Mouse (Mus musculus) forebrain, embryonic 12.5 days (tissue): Measurements from ENCODE around the gene Appl2. TPM values are rescaled to one million over a fixed set of nuclear protein-coding genes. Genes with fewer than 3 reads are reported as not detected.

ENCODE experiments used
- ATAC-seq: fragments of 200-750 bp; cut with Nextera tagmentation; 2 replicates; pipeline ENCODE4 v1.8.0; 2017; ENCODE audit warnings: moderate TSS enrichment; ENCODE audit not compliant: low FRiP score
- H3K27ac ChIP-seq: fragments of 300-500 bp; sonication (generic); 2 replicates; pipeline ENCODE4 v1.5.1; 2016; ENCODE audit warnings: mild to moderate bottlenecking
- H3K27me3 ChIP-seq: fragments of 300-500 bp; sonication (generic); 2 replicates; pipeline ENCODE4 v1.6.1; 2016; ENCODE audit warnings: mild to moderate bottlenecking
- H3K36me3 ChIP-seq: fragments of 300-500 bp; sonication (generic); replicated peaks from 2 replicates; pipeline ENCODE4 v1.6.1; 2016; ENCODE audit warnings: mild to moderate bottlenecking
- H3K4me1 ChIP-seq: fragments of 300-500 bp; sonication (generic); 2 replicates; pipeline ENCODE4 v1.6.1; 2016
- H3K4me2 ChIP-seq: fragments of 300-500 bp; sonication (generic); 2 replicates; pipeline ENCODE4 v1.6.1; 2016; ENCODE audit warnings: mild to moderate bottlenecking, moderate library complexity
- H3K4me3 ChIP-seq: fragments of 300-500 bp; sonication (generic); replicated peaks from 2 replicates; pipeline ENCODE4 v1.5.1; 2016; ENCODE audit warnings: mild to moderate bottlenecking
- H3K9ac ChIP-seq: fragments of 300-500 bp; sonication (generic); 2 replicates; pipeline ENCODE4 v1.6.1; 2016; ENCODE audit warnings: mild to moderate bottlenecking
- H3K9me3 ChIP-seq: fragments of 300-500 bp; sonication (generic); 2 replicates; pipeline ENCODE4 v1.6.1; 2016
- WGBS: fragments of 180-500 bp; shearing (Covaris S2); methylation state at CpG from one replicate; pipeline ENCODE4 v1.1.7; 2016; 5-methylcytosine and 5-hydroxymethylcytosine counted together
- polyA plus RNA-seq: library from polyadenylated mRNA; unstranded; fragments of >200 nt; fragmentation: Nextera tagmentation; extraction: Ambion mirVana; gene quantifications from 2 replicates; pipeline ENCODE4 v1.2.1, GENCODE M21; 2016

Gene Appl2
- polyA plus RNA-seq, 1 experiment from 2014 or later: 41.4 TPM

DNA sequence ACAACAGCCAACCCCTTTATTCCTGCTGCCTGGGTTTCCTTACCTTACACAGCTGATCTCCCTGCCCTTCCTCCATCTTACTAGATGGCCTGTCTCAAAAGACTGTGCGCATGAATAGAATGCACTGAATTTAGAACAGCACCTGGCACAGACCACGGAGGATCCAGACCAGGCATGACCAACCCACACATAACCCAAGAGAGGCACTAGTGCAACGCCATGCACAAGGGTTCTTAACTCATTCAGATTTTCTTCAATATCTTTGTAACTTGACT lies 2.9 kb downstream of the Appl2 start:
- Histone ChIP-seq H3K4me2 (no peak overlapping the region), H3K4me3 (no peak overlapping the region), H3K36me3 (no peaks in the 10 kb centered on the region), H3K4me1 (peaks cover 40% of the 10 kb centered on the region), H3K9me3 (no peaks in the 10 kb centered on the region), H3K27ac (no peak overlapping the region), H3K9ac (no peak overlapping the region), H3K27me3 (no peaks in the 10 kb centered on the region)
- no peak for ATAC-seq
- WGBS: 92% methylated on average over 3 of the region's 3 CpGs

DNA sequence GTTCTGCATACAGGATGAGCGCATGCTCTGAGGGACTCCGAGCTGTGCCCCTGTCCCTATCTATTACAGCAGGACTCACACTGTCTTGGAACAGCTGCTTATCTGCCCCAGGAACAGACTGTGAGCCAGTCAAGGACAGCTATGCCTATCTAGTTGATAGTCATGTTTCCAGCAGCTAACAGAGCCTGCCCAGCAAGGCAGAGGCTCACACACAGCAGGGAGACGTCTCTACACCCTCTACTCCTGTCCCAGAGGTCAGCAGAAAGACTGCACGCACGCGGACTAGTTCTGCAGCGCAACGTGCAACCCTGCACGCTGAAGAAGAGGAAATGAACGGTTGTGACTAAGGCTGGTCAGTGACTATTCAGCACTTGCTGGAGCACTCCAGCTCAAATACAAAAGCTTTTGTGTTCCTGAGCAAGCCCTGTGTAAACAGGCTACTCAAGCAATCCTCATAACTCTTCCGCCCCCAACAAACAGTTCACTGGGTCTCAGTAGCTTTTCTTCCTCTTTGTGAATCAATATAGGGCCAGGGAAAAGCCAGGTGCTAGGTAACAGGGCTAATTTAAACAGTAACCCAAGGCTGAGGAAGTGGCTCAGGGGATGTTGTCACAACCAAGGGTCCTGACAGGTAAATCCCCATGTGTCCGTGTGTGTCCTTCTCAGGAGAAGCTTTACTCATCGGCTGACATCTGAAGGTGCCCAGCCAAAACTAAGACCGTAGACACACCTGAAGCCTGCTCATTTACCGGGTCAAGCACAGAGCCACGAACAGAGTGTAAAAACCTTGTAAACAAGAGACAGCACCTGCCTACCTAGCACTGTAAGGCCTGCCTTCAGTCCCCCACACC lies 3.4 kb downstream of the Appl2 start:
- H3K36me3 ChIP-seq: no peaks in the 10 kb centered on the region
- no peak for ATAC-seq
- peaks cover 40% of the 10 kb centered on the region for H3K4me1 ChIP-seq
- H3K27me3 ChIP-seq: no peaks in the 10 kb centered on the region
- no peak overlapping the region for H3K9ac ChIP-seq
- no peak overlapping the region for H3K4me3 ChIP-seq
- WGBS: 61% methylated on average over 16 of the region's 16 CpGs
- no peak overlapping the region for H3K4me2 ChIP-seq
- peak overlapping the region; percentile 46; the same call in 1 of the 2 replicates for H3K27ac ChIP-seq
- no peaks in the 10 kb centered on the region for H3K9me3 ChIP-seq

DNA sequence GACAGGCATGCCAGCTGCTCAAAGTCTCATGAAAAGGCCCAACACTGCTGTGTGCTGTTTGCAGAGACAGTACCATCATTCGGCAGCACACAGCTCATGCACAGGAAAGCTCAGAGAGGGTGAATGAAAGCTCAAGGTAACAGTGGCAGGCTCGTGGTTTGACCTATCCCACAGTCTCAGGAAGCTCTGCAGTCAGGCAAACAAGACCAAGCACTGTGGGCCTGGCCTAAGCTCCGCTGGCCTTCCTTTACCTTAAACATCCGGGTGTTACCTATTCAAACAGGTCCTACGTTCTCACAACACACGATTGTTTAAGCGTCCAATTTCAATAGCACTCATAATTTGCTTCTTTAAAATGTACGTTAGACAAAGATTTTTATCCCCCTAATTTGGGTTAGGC lies 4.4 kb downstream of the Appl2 start:
- Histone ChIP-seq H3K27me3 (no peaks in the 10 kb centered on the region), H3K4me3 (no peak overlapping the region), H3K4me2 (no peak overlapping the region), H3K27ac (no peak overlapping the region), H3K4me1 (peaks cover 38% of the 10 kb centered on the region), H3K9ac (no peak overlapping the region; the same call in 1 of the 2 replicates), H3K36me3 (no peaks in the 10 kb centered on the region; the same call in 1 of the 2 replicates), H3K9me3 (no peaks in the 10 kb centered on the region)
- WGBS: 83% methylated on average over 8 of the region's 8 CpGs
- ATAC-seq: no peak

DNA sequence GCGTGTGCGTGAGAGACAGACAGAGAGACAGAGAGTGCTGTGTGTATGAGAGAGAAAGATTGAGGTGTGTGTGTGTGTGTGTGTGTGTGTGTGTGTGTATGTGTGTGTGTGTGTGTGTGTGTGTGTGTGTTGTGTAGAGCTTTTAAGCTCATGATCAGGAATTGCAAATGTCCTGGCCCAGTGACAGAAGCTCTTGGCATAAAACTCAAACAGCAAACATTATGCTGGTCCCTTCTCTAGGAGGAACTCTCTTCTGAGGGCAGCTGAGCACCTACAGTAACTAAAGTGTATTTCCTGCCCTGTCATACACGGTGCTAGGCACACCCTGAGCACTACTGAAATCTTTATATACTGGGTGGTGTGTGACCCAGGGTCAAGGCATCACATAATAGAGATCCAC lies 6.9 kb downstream of the Appl2 start:
- Histone ChIP-seq H3K9me3 (no peaks in the 10 kb centered on the region), H3K27ac (no peak overlapping the region), H3K4me2 (no peak overlapping the region), H3K4me3 (no peak overlapping the region), H3K27me3 (no peaks in the 10 kb centered on the region), H3K36me3 (no peaks in the 10 kb centered on the region; the same call in 1 of the 2 replicates), H3K9ac (no peak overlapping the region), H3K4me1 (peaks cover 23% of the 10 kb centered on the region)
- 92% methylated on average over 3 of the region's 3 CpGs for WGBS
- ATAC-seq: no peak

DNA sequence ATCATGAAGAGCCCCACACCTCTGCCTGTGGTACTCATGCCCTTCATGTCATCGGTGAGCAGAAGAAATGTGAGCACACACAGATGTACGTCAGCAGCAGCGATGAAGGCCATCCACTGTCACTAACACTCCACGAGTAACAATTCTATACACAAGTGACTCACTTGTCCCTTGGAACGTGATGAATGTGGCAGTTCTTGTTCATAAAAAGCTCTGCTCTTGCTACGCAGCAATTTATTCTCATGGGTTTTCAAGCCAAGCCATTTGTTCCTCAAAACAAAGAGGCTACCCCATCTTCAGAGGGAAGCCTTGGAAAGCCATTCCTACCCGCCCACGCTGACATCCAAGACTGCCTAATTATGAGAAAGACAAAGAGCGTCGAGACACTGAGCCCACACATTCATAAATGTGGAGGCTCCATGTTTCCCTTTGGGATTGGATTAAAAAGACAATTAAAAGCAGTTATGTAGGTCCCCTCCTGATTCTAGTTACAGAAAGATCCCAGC lies 8.6 kb downstream of the Appl2 start:
- Histone ChIP-seq H3K27me3 (no peaks in the 10 kb centered on the region), H3K4me3 (no peak overlapping the region), H3K4me2 (no peak overlapping the region), H3K36me3 (no peaks in the 10 kb centered on the region; the same call in 1 of the 2 replicates), H3K27ac (0 out of 2 replicates have a peak overlapping the region, but pooled peaks have one; percentile 42), H3K4me1 (peaks cover 17% of the 10 kb centered on the region), H3K9me3 (no peaks in the 10 kb centered on the region), H3K9ac (no peak overlapping the region)
- ATAC-seq: no peak
- 55% methylated on average over 10 of the region's 10 CpGs for WGBS

DNA sequence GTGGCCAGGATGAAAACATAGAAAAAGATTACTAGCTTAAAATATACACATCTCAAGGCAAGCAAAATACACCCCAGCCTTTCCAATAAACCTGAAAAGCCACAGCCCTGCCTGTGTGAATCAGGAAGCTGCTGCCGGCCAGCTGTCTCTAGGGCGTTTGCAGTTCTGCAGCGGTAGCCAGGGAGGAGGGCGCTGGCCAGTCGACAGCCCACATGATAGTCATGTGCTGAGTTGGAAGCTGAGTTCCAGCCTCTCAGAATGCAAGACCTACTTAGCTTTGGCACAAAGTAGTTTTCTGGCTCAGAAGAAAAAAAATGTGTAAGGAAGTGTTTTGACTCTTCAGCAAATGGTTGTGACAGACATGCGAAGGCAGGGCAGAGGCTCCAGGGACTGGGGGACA lies 11.2 kb downstream of the Appl2 start:
- no peak overlapping the region for H3K4me2 ChIP-seq
- ATAC-seq: no peak
- no peak overlapping the region for H3K9ac ChIP-seq
- no peaks in the 10 kb centered on the region for H3K9me3 ChIP-seq
- H3K36me3 ChIP-seq: peaks cover 2% of the 10 kb centered on the region; the same call in 1 of the 2 replicates
- no peak overlapping the region for H3K4me3 ChIP-seq
- H3K4me1 ChIP-seq: peaks cover 14% of the 10 kb centered on the region
- no peak overlapping the region for H3K27ac ChIP-seq
- H3K27me3 ChIP-seq: no peaks in the 10 kb centered on the region
- WGBS: 69% methylated on average over 6 of the region's 6 CpGs

DNA sequence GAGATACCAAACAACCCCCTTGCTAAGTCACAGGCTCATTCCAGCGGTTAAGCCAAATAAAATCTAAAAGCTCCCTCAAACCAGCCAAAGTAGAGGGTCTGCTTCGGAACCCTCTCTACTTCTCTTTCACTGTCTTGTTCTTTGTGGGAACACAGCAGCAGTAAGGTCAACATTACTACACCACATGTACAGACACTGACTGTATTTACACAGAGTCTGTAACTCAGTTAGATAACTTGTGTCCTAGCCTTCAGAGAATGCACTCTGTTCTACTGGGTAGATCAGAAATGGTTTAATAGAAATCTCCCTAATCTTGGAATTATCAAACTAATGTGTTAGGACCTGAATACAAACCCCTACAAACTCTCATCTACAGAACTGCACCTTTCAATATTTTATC lies 12.3 kb downstream of the Appl2 start:
- no peak overlapping the region for H3K27ac ChIP-seq

DNA sequence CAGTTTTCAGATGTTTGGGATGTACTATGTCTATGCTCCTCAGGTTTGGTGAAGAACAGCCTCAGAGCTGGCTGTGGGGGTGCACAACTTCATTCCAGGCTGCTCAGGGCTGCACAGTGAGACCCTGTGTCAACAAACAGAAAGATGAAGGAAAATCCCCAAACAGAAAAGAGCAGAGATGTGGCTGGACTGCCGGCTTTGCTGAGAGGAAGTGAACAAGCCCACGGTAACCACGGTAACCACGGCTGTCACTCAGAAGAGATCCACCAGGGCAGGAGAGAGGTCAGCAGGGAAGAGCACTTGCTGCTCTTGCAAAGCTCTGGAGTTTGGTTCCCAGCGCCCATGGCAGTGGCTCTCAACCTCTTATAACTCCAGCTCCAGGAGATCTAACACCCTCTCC lies 14.1 kb downstream of the Appl2 start:
- WGBS: 33% methylated on average over 5 of the region's 5 CpGs
- Histone ChIP-seq H3K27me3 (no peaks in the 10 kb centered on the region), H3K9ac (no peak overlapping the region), H3K4me3 (no peak overlapping the region), H3K27ac (no peak overlapping the region), H3K36me3 (peaks cover 11% of the 10 kb centered on the region; the same call in 1 of the 2 replicates), H3K9me3 (no peaks in the 10 kb centered on the region), H3K4me2 (no peak overlapping the region), H3K4me1 (peaks cover 14% of the 10 kb centered on the region)
- ATAC-seq: peak; percentile 61; the same call in 1 of the 2 replicates

More for the DNA sequence above, 12.3 kb downstream of the Appl2 start:
- no peak for ATAC-seq
- Histone ChIP-seq H3K4me1 (peaks cover 14% of the 10 kb centered on the region), H3K9me3 (no peaks in the 10 kb centered on the region), H3K4me2 (no peak overlapping the region), H3K4me3 (no peak overlapping the region), H3K27me3 (no peaks in the 10 kb centered on the region), H3K9ac (no peak overlapping the region), H3K36me3 (peaks cover 9% of the 10 kb centered on the region; the same call in 1 of the 2 replicates)
- WGBS: 93% methylated on average over 2 of the region's 2 CpGs

DNA sequence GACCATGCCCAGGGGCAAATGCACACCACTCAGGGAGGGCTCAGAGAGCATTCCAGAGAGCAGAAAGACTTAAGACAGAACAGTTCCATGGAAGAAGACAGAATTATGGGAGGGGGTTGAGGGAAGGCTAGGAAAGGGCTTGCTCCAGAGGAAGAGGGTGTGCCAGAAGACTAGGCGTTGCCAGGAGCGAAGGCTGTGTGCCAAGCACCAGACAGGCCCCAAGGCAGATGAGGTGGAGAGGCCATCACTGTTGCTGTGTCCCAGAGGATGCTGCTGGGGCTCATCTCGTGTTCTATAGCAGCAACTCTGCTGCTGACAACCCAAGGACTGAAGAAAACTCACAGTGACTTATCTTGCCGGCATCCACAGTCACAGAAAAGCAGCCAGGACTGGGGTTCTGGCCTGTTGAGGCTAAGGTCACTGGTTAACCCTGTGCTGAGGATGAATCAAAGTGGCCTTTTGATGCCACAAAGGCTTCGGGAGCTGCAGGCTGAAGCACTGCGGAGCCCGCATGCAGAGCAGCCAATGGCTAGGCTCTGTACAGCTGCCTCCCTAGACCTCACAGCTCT lies 15.6 kb downstream of the Appl2 start:
- Histone ChIP-seq H3K9me3 (no peaks in the 10 kb centered on the region), H3K36me3 (0 out of 2 replicates have a peak, but pooled peaks cover 14% of the 10 kb centered on the region), H3K4me3 (no peak overlapping the region), H3K4me1 (peaks cover 14% of the 10 kb centered on the region), H3K27me3 (no peaks in the 10 kb centered on the region), H3K27ac (no peak overlapping the region), H3K4me2 (no peak overlapping the region), H3K9ac (no peak overlapping the region)
- no peak for ATAC-seq
- WGBS: 77% methylated on average over 7 of the region's 7 CpGs

DNA sequence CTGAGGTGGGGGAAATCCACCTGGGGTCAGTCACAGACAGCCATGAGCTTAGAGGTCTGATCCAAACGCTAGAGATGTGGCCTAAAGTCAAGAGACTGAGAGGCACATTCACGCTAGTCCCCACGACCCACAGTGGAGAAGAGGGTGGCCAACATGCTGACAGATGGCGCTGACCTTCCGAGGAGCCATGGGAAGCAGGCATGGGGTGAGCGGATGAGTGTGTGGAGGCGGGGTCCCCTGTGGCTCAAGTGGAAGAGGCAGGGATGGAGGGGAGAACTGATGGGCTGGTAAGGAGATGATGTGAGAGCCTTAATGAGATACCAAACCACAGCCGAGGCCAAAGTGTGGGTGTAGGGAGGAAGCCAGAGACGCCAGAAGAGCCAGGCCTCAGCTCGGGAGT lies 16.8 kb downstream of the Appl2 start:
- 0 out of 2 replicates have a peak, but pooled peaks cover 17% of the 10 kb centered on the region for H3K36me3 ChIP-seq
- no peak overlapping the region for H3K9ac ChIP-seq
- no peak overlapping the region for H3K4me3 ChIP-seq
- H3K27ac ChIP-seq: no peak overlapping the region
- no peak for ATAC-seq
- peaks cover 12% of the 10 kb centered on the region for H3K4me1 ChIP-seq
- no peak overlapping the region for H3K4me2 ChIP-seq
- 90% methylated on average over 10 of the region's 10 CpGs for WGBS
- no peaks in the 10 kb centered on the region for H3K9me3 ChIP-seq
- no peaks in the 10 kb centered on the region for H3K27me3 ChIP-seq

DNA sequence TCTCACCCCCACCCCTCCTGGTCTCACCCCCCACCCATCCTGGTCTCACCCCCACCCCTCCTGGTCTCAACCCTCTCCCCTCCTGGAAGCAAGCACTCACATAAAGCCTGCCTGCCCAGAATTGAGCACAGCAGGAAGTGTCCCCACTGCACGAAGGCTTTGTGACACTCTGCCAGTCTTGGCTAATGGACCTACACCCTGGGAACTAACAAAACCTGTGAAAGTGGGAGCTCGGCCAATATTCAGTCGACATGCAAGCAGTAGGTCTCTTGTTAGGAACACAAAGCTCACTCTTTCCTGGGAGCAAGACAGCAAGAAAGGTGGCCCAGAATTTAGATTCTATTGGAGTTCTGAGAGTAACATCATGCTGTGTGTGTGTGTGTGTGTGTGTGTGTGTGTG lies 17.6 kb downstream of the Appl2 start:
- H3K27ac ChIP-seq: no peak overlapping the region
- no peaks in the 10 kb centered on the region for H3K9me3 ChIP-seq
- 77% methylated on average over 3 of the region's 3 CpGs for WGBS
- H3K36me3 ChIP-seq: peaks cover 21% of the 10 kb centered on the region; the same call in 1 of the 2 replicates
- H3K4me2 ChIP-seq: no peak overlapping the region
- no peak for ATAC-seq
- H3K9ac ChIP-seq: no peak overlapping the region
- H3K27me3 ChIP-seq: no peaks in the 10 kb centered on the region
- peaks cover 12% of the 10 kb centered on the region for H3K4me1 ChIP-seq
- H3K4me3 ChIP-seq: no peak overlapping the region

DNA sequence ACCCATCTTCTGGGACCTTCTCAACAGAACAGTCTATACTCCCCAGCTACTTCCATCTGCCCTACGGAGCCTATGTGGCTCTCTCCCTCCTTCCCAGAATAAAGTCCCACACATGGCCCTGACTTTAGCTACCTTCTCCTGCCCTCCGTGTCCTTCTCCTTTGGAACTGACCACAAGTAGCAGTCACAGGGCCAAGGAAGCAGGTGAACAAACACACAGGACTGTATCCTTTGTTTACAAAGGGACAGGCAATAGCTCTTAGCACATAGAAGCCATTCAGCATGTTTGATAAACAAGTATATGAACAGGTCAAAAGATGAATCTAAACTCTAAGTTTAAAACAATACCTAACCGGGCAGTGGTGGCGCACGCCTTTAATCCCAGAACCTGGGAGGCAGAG lies 18.7 kb downstream of the Appl2 start:
- 95% methylated on average over 5 of the region's 5 CpGs for WGBS
- ATAC-seq: no peak
- Histone ChIP-seq H3K27ac (no peak overlapping the region), H3K4me2 (no peak overlapping the region), H3K36me3 (peaks cover 26% of the 10 kb centered on the region), H3K4me3 (no peak overlapping the region), H3K9me3 (no peaks in the 10 kb centered on the region), H3K9ac (no peak overlapping the region), H3K4me1 (peaks cover 8% of the 10 kb centered on the region), H3K27me3 (no peaks in the 10 kb centered on the region)
